Mouse (Mus musculus): ENCODE measurements around the gene Pan3. TPM values are rescaled to one million over a fixed set of nuclear protein-coding genes. Genes with fewer than 3 reads are reported as not detected.
A peak's percentile ranks its signal among the peaks of the same experiment; 100 is the strongest.

The Pan3 gene
- 10 to 100 TPM; 27.3 to 30.5 TPM for total RNA-seq (2021)
- 20.0 and 36.8 TPM in 2 replicates for polyA plus RNA-seq (2012; rRNA removed)
- long read RNA-seq, full-length matches to known transcripts: 1 of 9 reads
- long read RNA-seq, partial matches to known transcripts: 5 of 9 reads
- long read RNA-seq, other reads (novel, unspliced or antisense): 3 of 9 reads

DNA sequence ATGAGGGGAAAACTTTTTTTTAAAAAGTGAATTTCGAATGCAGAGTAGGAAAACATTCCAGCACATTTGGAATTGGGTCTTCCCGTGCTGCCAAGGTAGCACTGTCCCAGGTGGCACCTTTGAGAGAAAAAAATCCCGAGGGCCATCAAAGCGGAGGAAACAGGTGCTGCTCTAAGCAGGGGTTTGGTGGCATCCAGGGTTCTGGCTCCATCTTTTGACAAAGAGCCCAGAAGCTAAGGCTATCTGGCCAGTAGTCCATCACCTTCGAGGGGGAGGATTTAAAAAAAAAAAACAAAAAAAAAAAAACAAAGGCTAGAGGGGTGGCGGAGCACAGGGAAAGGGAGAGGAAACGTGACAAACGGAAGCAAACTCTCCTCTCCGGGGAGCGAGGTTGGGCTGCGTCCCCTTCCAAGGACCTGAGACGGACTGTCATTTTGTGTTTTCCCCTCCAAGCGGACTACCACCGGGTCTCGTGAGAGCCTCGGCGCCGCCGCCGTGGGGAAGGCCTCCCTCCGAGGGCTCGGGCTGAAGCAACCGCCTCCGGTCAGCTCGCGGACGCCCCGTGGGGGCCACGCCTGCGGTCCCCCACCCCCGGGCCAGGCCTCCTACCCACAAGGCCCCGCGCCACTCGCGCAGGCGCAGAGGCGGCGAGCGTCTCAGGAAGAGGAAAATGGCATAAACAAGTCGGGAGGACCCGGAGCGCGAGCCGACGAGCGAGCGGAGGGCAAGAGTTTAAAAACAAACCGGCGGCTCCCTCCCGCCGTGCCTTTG lies at the start of gene Pan3:
Gene Pan3 (plus strand): TSS at position 627 of the 771 bp plus-strand sequence.
- Histone ChIP-seq H3K4me3 (peak within 1 kb of the TSS; percentile 84), H3K36me3 (ENCODE audit: control insufficient read depth, insufficient read depth, low read length) (peaks cover 9% of the 10 kb centered on the region), H3K9ac (ENCODE audit: low read depth, low read length) (peak within 1 kb of the TSS; percentile 99), H3K27ac (peak within 1 kb of the TSS; percentile 100), H3K4me1 (ENCODE audit: control insufficient read depth, insufficient read depth, low read length) (peaks cover 10% of the 10 kb centered on the region), H3K27me3 (ENCODE audit: control insufficient read depth, insufficient read depth, low read length) (no peaks in the 10 kb centered on the region), H3K79me2 (replicated peaks; ENCODE audit: control insufficient read depth, insufficient read depth, low read length) (peaks cover 7% of the 10 kb centered on the region)
- 1% methylated on average over 51 of the region's 51 CpGs for WGBS
- TF ChIP-seq POLR2A (IDR thresholded peaks at IDR 0.05; ENCODE audit: insufficient read depth, low read depth, low read length) (peak; percentile 93), EP300 (IDR thresholded peaks at IDR 0.05; ENCODE audit: insufficient read depth, low read depth, low read length) (peak; percentile 75; the same call in 1 of the 2 replicates), CTCF (IDR thresholded peaks at IDR 0.05) (no peak)
- peak; percentile 98 to 99 for DNase-seq
- intact Hi-C loops (cut with DNase I): loop anchor here (5.0 kb wide), 1 partner anchor 103 kb away; no protein-coding TSS in a partner anchor

DNA sequence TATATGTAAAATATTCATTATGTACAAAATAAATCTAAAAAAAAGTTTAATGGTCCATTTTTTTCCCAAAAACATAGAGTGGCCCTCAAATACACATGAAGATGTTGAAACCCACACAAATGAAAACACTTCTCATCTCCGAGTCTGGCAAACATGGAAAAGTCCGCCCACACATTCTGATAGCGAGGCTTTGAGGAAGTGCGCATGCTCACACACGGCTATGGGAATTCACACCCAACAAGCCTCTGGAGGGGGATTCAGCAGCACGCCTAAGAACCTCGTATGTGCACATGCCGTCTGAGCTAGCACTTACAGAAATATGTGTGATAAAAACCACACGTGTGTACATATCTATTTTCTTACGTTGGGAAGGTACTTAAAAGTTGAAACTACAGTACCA lies 48.6 kb upstream of the Pan3 start:
- H3K27ac ChIP-seq: no peak overlapping the region
- H3K9ac ChIP-seq (ENCODE audit: low read depth, low read length): no peak overlapping the region
- peak in 1 of 2 experiments; percentile 8 for DNase-seq
- no peak for TF ChIP-seq CTCF (IDR thresholded peaks at IDR 0.05)
- TF ChIP-seq EP300 (IDR thresholded peaks at IDR 0.05; ENCODE audit: insufficient read depth, low read depth, low read length): no peak
- TF ChIP-seq POLR2A (IDR thresholded peaks at IDR 0.05; ENCODE audit: insufficient read depth, low read depth, low read length): no peak
- H3K27me3 ChIP-seq (ENCODE audit: control insufficient read depth, insufficient read depth, low read length): no peaks in the 10 kb centered on the region
- intact Hi-C loops (cut with DNase I): no loop called here
- 47% methylated on average over 10 of the region's 10 CpGs for WGBS
- H3K36me3 ChIP-seq (ENCODE audit: control insufficient read depth, insufficient read depth, low read length): no peaks in the 10 kb centered on the region
- no peaks in the 10 kb centered on the region for H3K79me2 ChIP-seq (replicated peaks; ENCODE audit: control insufficient read depth, insufficient read depth, low read length)
- H3K4me1 ChIP-seq (ENCODE audit: control insufficient read depth, insufficient read depth, low read length): no peaks in the 10 kb centered on the region
- no peak overlapping the region for H3K4me3 ChIP-seq

DNA sequence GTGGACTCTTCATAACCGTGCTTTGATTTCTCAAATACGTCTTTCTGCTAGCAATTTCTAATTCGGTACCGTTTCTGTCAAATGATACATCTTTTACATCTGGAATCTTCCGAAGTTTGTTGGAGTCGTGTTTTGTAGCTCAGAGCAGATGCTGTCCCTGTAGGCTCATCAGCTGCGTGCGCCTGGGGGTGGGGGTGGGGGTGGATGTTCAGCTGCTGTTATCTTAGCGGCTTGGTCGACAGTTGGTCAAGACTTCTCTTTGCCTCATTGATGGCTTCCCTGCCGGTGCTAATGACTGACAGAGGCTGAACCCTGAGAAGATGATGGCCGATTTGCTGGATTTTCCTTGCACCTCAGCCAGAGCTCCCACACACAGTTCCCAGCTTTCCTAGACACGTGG lies 43.1 kb upstream of the Pan3 start:
- Histone ChIP-seq H3K27me3 (ENCODE audit: control insufficient read depth, insufficient read depth, low read length) (no peaks in the 10 kb centered on the region), H3K9ac (ENCODE audit: low read depth, low read length) (no peak overlapping the region), H3K27ac (no peak overlapping the region), H3K36me3 (ENCODE audit: control insufficient read depth, insufficient read depth, low read length) (no peaks in the 10 kb centered on the region), H3K4me3 (no peak overlapping the region), H3K79me2 (replicated peaks; ENCODE audit: control insufficient read depth, insufficient read depth, low read length) (no peaks in the 10 kb centered on the region), H3K4me1 (ENCODE audit: control insufficient read depth, insufficient read depth, low read length) (no peaks in the 10 kb centered on the region)
- TF ChIP-seq CTCF (IDR thresholded peaks at IDR 0.05) (no peak), EP300 (IDR thresholded peaks at IDR 0.05; ENCODE audit: insufficient read depth, low read depth, low read length) (no peak), POLR2A (IDR thresholded peaks at IDR 0.05; ENCODE audit: insufficient read depth, low read depth, low read length) (no peak)
- intact Hi-C loops (cut with DNase I): no loop called here
- no peak for DNase-seq
- WGBS: 72% methylated on average over 13 of the region's 13 CpGs

DNA sequence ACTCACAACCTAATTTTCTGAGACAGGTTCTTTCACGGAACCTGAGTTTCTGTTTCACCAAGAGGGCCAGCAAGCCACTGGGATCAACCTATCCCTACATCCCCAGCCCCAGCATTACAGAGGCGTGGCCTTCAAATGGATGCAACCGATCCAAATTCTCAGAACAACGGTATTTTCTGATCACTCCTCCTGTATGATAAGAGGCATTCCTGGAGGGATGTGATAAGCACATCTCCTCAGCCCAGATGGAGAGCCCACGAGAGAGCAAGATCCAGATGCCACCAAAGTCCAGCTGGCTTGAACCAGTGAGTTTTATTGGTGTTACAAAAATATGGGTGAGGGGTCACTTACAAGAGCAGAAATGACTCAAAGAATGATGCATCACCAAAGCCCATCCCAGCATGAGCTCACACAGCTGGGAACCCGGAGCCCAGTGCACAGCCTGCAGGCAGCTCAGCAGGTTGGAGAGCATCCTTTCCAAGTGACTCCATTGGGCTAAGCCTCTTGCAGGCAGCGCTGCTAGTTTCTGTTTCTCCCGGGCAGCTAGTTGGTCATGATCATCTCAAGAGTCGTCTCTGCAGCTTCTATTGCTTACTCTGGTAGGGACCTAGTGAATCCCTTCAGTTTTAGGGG lies 41.5 kb upstream of the Pan3 start:
- TF ChIP-seq EP300 (IDR thresholded peaks at IDR 0.05; ENCODE audit: insufficient read depth, low read depth, low read length) (no peak), CTCF (IDR thresholded peaks at IDR 0.05) (no peak), POLR2A (IDR thresholded peaks at IDR 0.05; ENCODE audit: insufficient read depth, low read depth, low read length) (no peak)
- H3K4me3 ChIP-seq: no peak overlapping the region
- DNase-seq: no peak
- no peaks in the 10 kb centered on the region for H3K27me3 ChIP-seq (ENCODE audit: control insufficient read depth, insufficient read depth, low read length)
- no peak overlapping the region for H3K27ac ChIP-seq
- 59% methylated on average over 9 of the region's 9 CpGs for WGBS
- H3K36me3 ChIP-seq (ENCODE audit: control insufficient read depth, insufficient read depth, low read length): no peaks in the 10 kb centered on the region
- H3K9ac ChIP-seq (ENCODE audit: low read depth, low read length): no peak overlapping the region
- H3K4me1 ChIP-seq (ENCODE audit: control insufficient read depth, insufficient read depth, low read length): no peaks in the 10 kb centered on the region
- intact Hi-C loops (cut with DNase I): no loop called here
- no peaks in the 10 kb centered on the region for H3K79me2 ChIP-seq (replicated peaks; ENCODE audit: control insufficient read depth, insufficient read depth, low read length)

DNA sequence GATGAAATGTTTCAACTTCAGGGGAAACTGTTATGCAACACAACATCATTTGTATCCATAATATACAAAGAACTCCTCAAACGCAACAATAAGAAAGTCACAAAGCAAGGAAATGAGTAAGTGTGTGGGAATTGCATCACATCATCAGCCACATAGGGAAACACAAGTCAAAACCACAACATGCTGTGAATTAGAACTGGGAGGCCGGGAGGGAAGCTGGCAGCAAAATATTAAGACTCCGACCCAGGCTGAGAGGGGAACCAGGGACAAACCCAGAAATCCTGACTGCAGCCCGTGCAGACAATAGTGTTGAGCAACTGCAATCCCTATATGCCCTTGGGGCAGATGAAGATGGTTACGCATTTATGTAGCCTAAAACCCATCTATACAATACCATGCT lies 40.9 kb upstream of the Pan3 start:
- H3K4me3 ChIP-seq: no peak overlapping the region
- 57% methylated on average over 5 of the region's 5 CpGs for WGBS
- no peaks in the 10 kb centered on the region for H3K4me1 ChIP-seq (ENCODE audit: control insufficient read depth, insufficient read depth, low read length)
- H3K36me3 ChIP-seq (ENCODE audit: control insufficient read depth, insufficient read depth, low read length): no peaks in the 10 kb centered on the region
- H3K9ac ChIP-seq (ENCODE audit: low read depth, low read length): no peak overlapping the region
- DNase-seq: peak in 1 of 2 experiments; percentile 21
- TF ChIP-seq CTCF (IDR thresholded peaks at IDR 0.05) (no peak), EP300 (IDR thresholded peaks at IDR 0.05; ENCODE audit: insufficient read depth, low read depth, low read length) (no peak), POLR2A (IDR thresholded peaks at IDR 0.05; ENCODE audit: insufficient read depth, low read depth, low read length) (no peak)
- intact Hi-C loops (cut with DNase I): no loop called here
- no peaks in the 10 kb centered on the region for H3K79me2 ChIP-seq (replicated peaks; ENCODE audit: control insufficient read depth, insufficient read depth, low read length)
- H3K27ac ChIP-seq: no peak overlapping the region
- no peaks in the 10 kb centered on the region for H3K27me3 ChIP-seq (ENCODE audit: control insufficient read depth, insufficient read depth, low read length)

Measured in heart, adult 2 months (tissue).